Mouse (Mus musculus): ENCODE measurements around the gene Ghdc. TPM values are rescaled to one million over a fixed set of nuclear protein-coding genes. Genes with fewer than 3 reads are reported as not detected.

Gene Ghdc
- polyA plus RNA-seq, 1 experiment from 2014 or later: 3.8 TPM

- peak overlapping the region; percentile 67; the same call in 1 of the 2 replicates for H3K27ac ChIP-seq
- ATAC-seq (ENCODE audit: low FRiP score): no peak
Observed at GRCm38 (mm10) chr11:100721254-100721653, 49.5 kb downstream of the Ghdc start.

GRCm38 (mm10) chr11:100720345-100720744, 50.4 kb downstream of the Ghdc start:
- H3K4me3 ChIP-seq: no peak overlapping the region
- H3K9ac ChIP-seq: peak overlapping the region; percentile 19; the same call in 1 of the 2 replicates
- H3K9me3 ChIP-seq: no peaks in the 10 kb centered on the region
- 79% methylated on average over 5 of the region's 5 CpGs for WGBS
- ATAC-seq (ENCODE audit: low FRiP score): no peak
- peak overlapping the region; percentile 67 for H3K27ac ChIP-seq
- H3K27me3 ChIP-seq: no peaks in the 10 kb centered on the region
- H3K36me3 ChIP-seq: peaks cover 45% of the 10 kb centered on the region
- peaks cover 28% of the 10 kb centered on the region for H3K4me1 ChIP-seq (replicated peaks)
- H3K4me2 ChIP-seq: no peak overlapping the region

More at GRCm38 (mm10) chr11:100721254-100721653, 49.5 kb downstream of the Ghdc start:
- H3K9ac ChIP-seq: no peak overlapping the region
- peaks cover 28% of the 10 kb centered on the region for H3K4me1 ChIP-seq (replicated peaks)
- H3K4me3 ChIP-seq: no peak overlapping the region
- 75% methylated on average over 4 of the region's 4 CpGs for WGBS
- peaks cover 36% of the 10 kb centered on the region for H3K36me3 ChIP-seq
- no peak overlapping the region for H3K4me2 ChIP-seq
- no peaks in the 10 kb centered on the region for H3K9me3 ChIP-seq
- H3K27me3 ChIP-seq: no peaks in the 10 kb centered on the region

- H3K27ac ChIP-seq: peak overlapping the region; percentile 67; the same call in 1 of the 2 replicates
- H3K36me3 ChIP-seq: peaks cover 50% of the 10 kb centered on the region
- 89% methylated on average over 11 of the region's 11 CpGs for WGBS
- H3K4me1 ChIP-seq (replicated peaks): peaks cover 30% of the 10 kb centered on the region
- no peaks in the 10 kb centered on the region for H3K9me3 ChIP-seq
- no peak overlapping the region for H3K4me3 ChIP-seq
- no peaks in the 10 kb centered on the region for H3K27me3 ChIP-seq
- H3K9ac ChIP-seq: no peak overlapping the region
- no peak overlapping the region for H3K4me2 ChIP-seq
- ATAC-seq (ENCODE audit: low FRiP score): no peak
Observed at GRCm38 (mm10) chr11:100719893-100720292, 50.9 kb downstream of the Ghdc start.

GRCm38 (mm10) chr11:100719312-100719711, 51.4 kb downstream of the Ghdc start:
- WGBS: 83% methylated on average over 3 of the region's 3 CpGs
- Histone ChIP-seq H3K27me3 (no peaks in the 10 kb centered on the region), H3K27ac (peak overlapping the region; percentile 67; the same call in 1 of the 2 replicates), H3K4me1 (replicated peaks) (peaks cover 33% of the 10 kb centered on the region), H3K9me3 (no peaks in the 10 kb centered on the region), H3K4me3 (no peak overlapping the region), H3K9ac (no peak overlapping the region), H3K4me2 (no peak overlapping the region), H3K36me3 (peaks cover 51% of the 10 kb centered on the region)
- no peak for ATAC-seq (ENCODE audit: low FRiP score)

GRCm38 (mm10) chr11:100718866-100719265, 51.9 kb downstream of the Ghdc start:
- Histone ChIP-seq H3K9me3 (no peaks in the 10 kb centered on the region), H3K4me1 (replicated peaks) (peaks cover 38% of the 10 kb centered on the region), H3K27me3 (no peaks in the 10 kb centered on the region), H3K36me3 (peaks cover 51% of the 10 kb centered on the region), H3K4me2 (no peak overlapping the region), H3K4me3 (no peak overlapping the region), H3K9ac (no peak overlapping the region), H3K27ac (no peak overlapping the region)
- 84% methylated on average over 4 of the region's 4 CpGs for WGBS
- no peak for ATAC-seq (ENCODE audit: low FRiP score)

GRCm38 (mm10) chr11:100718462-100718861, 52.3 kb downstream of the Ghdc start:
- Histone ChIP-seq H3K36me3 (peaks cover 51% of the 10 kb centered on the region), H3K9me3 (no peaks in the 10 kb centered on the region), H3K27ac (no peak overlapping the region), H3K4me2 (no peak overlapping the region), H3K4me3 (no peak overlapping the region), H3K4me1 (replicated peaks) (peaks cover 42% of the 10 kb centered on the region), H3K27me3 (no peaks in the 10 kb centered on the region), H3K9ac (no peak overlapping the region)
- 95% methylated on average over 7 of the region's 7 CpGs for WGBS
- ATAC-seq (ENCODE audit: low FRiP score): no peak

GRCm38 (mm10) chr11:100716649-100717048, 54.1 kb downstream of the Ghdc start:
- Histone ChIP-seq H3K4me1 (replicated peaks) (peaks cover 39% of the 10 kb centered on the region), H3K4me2 (no peak overlapping the region), H3K4me3 (no peak overlapping the region), H3K27me3 (no peaks in the 10 kb centered on the region), H3K27ac (no peak overlapping the region), H3K9ac (peak overlapping the region; percentile 49), H3K36me3 (peaks cover 51% of the 10 kb centered on the region), H3K9me3 (no peaks in the 10 kb centered on the region)
- WGBS: 82% methylated on average over 3 of the region's 3 CpGs
- no peak for ATAC-seq (ENCODE audit: low FRiP score)

Other genes starting within 250 kb of the Ghdc start
- 255 and 257 TPM in 2 replicates for gene Acly, start 243.0 kb downstream of the Ghdc start, polyA plus RNA-seq (2015; fragmentation: Nextera tagmentation; extraction: Ambion mirVana)
- 2.0 and 2.8 TPM in 2 replicates for gene Ttc25, start 225.3 kb downstream of the Ghdc start, polyA plus RNA-seq (2015; fragmentation: Nextera tagmentation; extraction: Ambion mirVana)
- gene Cnp, start 196.1 kb downstream of the Ghdc start, polyA plus RNA-seq (2015; fragmentation: Nextera tagmentation; extraction: Ambion mirVana): 34.5 and 37.0 TPM in 2 replicates
- gene Nkiras2, start 151.7 kb downstream of the Ghdc start, polyA plus RNA-seq (2015; fragmentation: Nextera tagmentation; extraction: Ambion mirVana): 110 and 115 TPM in 2 replicates
- 308 and 315 TPM in 2 replicates for gene Dnajc7, start 150.8 kb downstream of the Ghdc start, polyA plus RNA-seq (2015; fragmentation: Nextera tagmentation; extraction: Ambion mirVana)
- gene Zfp385c, start 78.5 kb downstream of the Ghdc start, polyA plus RNA-seq (2015; fragmentation: Nextera tagmentation; extraction: Ambion mirVana): 0.13 and 0.40 TPM in 2 replicates
- gene Dhx58, start 66.7 kb downstream of the Ghdc start, polyA plus RNA-seq (2015; fragmentation: Nextera tagmentation; extraction: Ambion mirVana): 2.7 and 3.0 TPM in 2 replicates
- 47.4 and 48.0 TPM in 2 replicates for gene Kat2a, start 58.5 kb downstream of the Ghdc start, polyA plus RNA-seq (2015; fragmentation: Nextera tagmentation; extraction: Ambion mirVana)
- 0.43 TPM in 1 of 2 replicates, not detected in the other for gene Hspb9, start 57.1 kb downstream of the Ghdc start, polyA plus RNA-seq (2015; fragmentation: Nextera tagmentation; extraction: Ambion mirVana)
- 28.2 and 29.0 TPM in 2 replicates for gene Rab5c, start 32.7 kb downstream of the Ghdc start, polyA plus RNA-seq (2015; fragmentation: Nextera tagmentation; extraction: Ambion mirVana)
- gene Kcnh4, start 11.0 kb downstream of the Ghdc start, polyA plus RNA-seq (2015; fragmentation: Nextera tagmentation; extraction: Ambion mirVana): 7.4 and 7.5 TPM in 2 replicates
- gene Hcrt, start 8.0 kb downstream of the Ghdc start, polyA plus RNA-seq (2015; fragmentation: Nextera tagmentation; extraction: Ambion mirVana): 0.42 TPM in 1 of 2 replicates, not detected in the other
- 14.1 and 15.7 TPM in 2 replicates for gene Stat5b, start 79.8 kb upstream of the Ghdc start, polyA plus RNA-seq (2015; fragmentation: Nextera tagmentation; extraction: Ambion mirVana)
- 2.1 and 2.3 TPM in 2 replicates for gene Stat5a, start 88.4 kb upstream of the Ghdc start, polyA plus RNA-seq (2015; fragmentation: Nextera tagmentation; extraction: Ambion mirVana)
- 51.5 and 53.3 TPM in 2 replicates for gene Stat3, start 168.6 kb upstream of the Ghdc start, polyA plus RNA-seq (2015; fragmentation: Nextera tagmentation; extraction: Ambion mirVana)
- gene Cavin1, start 199.9 kb upstream of the Ghdc start, polyA plus RNA-seq (2015; fragmentation: Nextera tagmentation; extraction: Ambion mirVana): 42.0 and 43.9 TPM in 2 replicates
- gene Atp6v0a1, start 238.5 kb upstream of the Ghdc start, polyA plus RNA-seq (2015; fragmentation: Nextera tagmentation; extraction: Ambion mirVana): 108 and 110 TPM in 2 replicates